Mouse (Mus musculus): ENCODE measurements around the gene Kcns1. TPM values are rescaled to one million over a fixed set of nuclear protein-coding genes. Genes with fewer than 3 reads are reported as not detected.
A peak's percentile ranks its signal among the peaks of the same experiment; 100 is the strongest.

Gene Kcns1
- polyA plus RNA-seq, 1 experiment from 2014 or later, result 1.1 TPM

DNA sequence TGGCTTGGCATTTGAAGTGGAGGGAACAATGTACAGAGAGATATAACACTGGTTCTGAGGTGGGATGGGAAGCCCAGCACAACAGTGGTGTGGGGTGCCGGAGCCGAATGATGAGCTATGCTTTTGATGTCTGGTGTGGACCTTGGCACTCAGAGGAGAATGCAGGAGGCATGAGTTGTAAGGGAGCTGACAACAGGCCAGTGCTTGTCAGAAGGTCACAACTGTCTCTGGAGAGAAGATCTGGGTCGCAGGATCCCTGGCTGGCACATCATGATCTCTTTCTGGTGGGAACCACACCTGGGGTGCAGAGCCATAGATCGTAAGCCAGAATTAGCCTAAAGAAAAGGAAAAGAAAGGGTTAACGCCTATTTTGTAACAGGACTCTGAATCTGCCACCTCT, 6.9 kb upstream of the Kcns1 start:
- no peaks in the 10 kb centered on the region for H3K9me3 ChIP-seq (ENCODE audit: control insufficient read depth, low read length)
- no peak overlapping the region for H3K27ac ChIP-seq (ENCODE audit: low read depth, low read length)
- no peak for ATAC-seq (ENCODE audit: low read depth)
- no peaks in the 10 kb centered on the region for H3K36me3 ChIP-seq (ENCODE audit: control insufficient read depth, insufficient read depth, low read length)
- H3K4me1 ChIP-seq (ENCODE audit: control insufficient read depth, insufficient read depth, low read length), result no peaks in the 10 kb centered on the region
- H3K9ac ChIP-seq (replicated peaks; ENCODE audit: low read depth, low read length), result no peak overlapping the region
- H3K4me3 ChIP-seq (ENCODE audit: low read depth, low read length), result no peak overlapping the region
- WGBS, result 82% methylated on average over 5 of the region's 5 CpGs
- no peaks in the 10 kb centered on the region for H3K27me3 ChIP-seq (ENCODE audit: control insufficient read depth, insufficient read depth, low read length)
- no peak overlapping the region for H3K4me2 ChIP-seq (ENCODE audit: low read depth, low read length)

DNA sequence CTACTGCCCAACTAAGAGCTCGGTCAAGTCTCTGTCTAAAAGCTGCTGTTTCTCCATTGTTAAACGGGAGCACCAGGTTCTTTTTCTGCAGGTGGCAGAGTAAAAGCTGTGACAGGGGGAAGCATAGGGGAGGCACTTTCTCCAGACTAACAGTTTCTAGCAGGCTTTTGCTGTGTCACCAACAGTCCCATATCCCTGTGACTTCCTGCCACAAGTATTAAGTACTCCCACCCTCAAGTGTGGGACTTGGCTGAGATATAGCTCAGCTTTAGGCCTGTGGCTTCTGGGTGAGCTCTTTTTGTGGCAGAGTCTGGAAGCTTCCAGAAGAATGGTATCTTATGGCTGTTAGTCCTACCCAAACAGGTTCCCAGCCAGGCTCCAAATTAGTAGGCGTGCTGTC, 4.9 kb upstream of the Kcns1 start:
- no peak overlapping the region for H3K4me2 ChIP-seq (ENCODE audit: low read depth, low read length)
- no peaks in the 10 kb centered on the region for H3K36me3 ChIP-seq (ENCODE audit: control insufficient read depth, insufficient read depth, low read length)
- no peak for ATAC-seq (ENCODE audit: low read depth)
- H3K9ac ChIP-seq (replicated peaks; ENCODE audit: low read depth, low read length), result no peak overlapping the region
- peaks cover 3% of the 10 kb centered on the region for H3K4me1 ChIP-seq (ENCODE audit: control insufficient read depth, insufficient read depth, low read length)
- no peak overlapping the region for H3K27ac ChIP-seq (ENCODE audit: low read depth, low read length)
- no peak overlapping the region for H3K4me3 ChIP-seq (ENCODE audit: low read depth, low read length)
- H3K27me3 ChIP-seq (ENCODE audit: control insufficient read depth, insufficient read depth, low read length), result peaks cover 9% of the 10 kb centered on the region
- WGBS, result 83% methylated on average over 3 of the region's 3 CpGs
- no peaks in the 10 kb centered on the region for H3K9me3 ChIP-seq (ENCODE audit: control insufficient read depth, low read length)

DNA sequence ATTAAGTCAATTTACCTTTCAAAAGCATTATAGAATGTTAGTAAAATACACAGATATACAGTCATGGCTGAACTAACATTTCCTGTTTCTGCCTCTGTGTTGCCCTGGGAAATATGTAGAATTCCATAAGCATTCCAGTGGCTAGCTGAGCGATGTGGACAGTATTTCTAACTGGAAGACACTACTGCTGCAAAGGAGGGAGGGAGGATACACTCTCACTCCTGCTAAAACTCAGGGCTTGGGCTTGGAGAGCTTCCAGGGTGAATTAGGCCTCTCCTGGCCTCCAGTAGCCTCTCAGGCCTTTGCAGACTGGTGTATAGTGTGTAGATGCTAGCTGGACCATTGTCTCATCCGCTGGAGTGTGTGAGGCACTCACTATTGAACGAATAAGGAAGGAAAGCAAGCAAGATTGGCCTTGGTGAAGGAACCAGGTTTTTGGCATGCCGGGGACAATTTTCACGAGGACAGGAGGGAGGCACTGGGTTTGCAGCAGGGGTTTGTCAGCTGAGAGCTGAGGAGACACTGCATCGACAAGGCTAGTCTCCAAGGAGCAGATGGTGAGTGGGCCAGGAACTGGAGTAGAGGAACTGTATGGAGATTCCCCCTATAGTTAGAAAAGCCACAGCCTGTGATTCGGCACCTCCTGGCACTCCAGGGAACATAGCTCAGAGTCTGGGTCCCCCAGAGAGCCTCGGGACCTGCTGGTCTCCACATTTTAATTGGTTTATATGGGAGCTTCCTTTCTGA, 3.9 kb upstream of the Kcns1 start:
- no peak overlapping the region for H3K4me3 ChIP-seq (ENCODE audit: low read depth, low read length)
- no peak overlapping the region for H3K4me2 ChIP-seq (ENCODE audit: low read depth, low read length)
- H3K36me3 ChIP-seq (ENCODE audit: control insufficient read depth, insufficient read depth, low read length), result no peaks in the 10 kb centered on the region
- H3K27me3 ChIP-seq (ENCODE audit: control insufficient read depth, insufficient read depth, low read length), result peaks cover 17% of the 10 kb centered on the region
- peaks cover 6% of the 10 kb centered on the region for H3K4me1 ChIP-seq (ENCODE audit: control insufficient read depth, insufficient read depth, low read length)
- WGBS, result 78% methylated on average over 8 of the region's 8 CpGs
- H3K9ac ChIP-seq (replicated peaks; ENCODE audit: low read depth, low read length), result no peak overlapping the region
- no peak for ATAC-seq (ENCODE audit: low read depth)
- no peaks in the 10 kb centered on the region for H3K9me3 ChIP-seq (ENCODE audit: control insufficient read depth, low read length)
- no peak overlapping the region for H3K27ac ChIP-seq (ENCODE audit: low read depth, low read length)

DNA sequence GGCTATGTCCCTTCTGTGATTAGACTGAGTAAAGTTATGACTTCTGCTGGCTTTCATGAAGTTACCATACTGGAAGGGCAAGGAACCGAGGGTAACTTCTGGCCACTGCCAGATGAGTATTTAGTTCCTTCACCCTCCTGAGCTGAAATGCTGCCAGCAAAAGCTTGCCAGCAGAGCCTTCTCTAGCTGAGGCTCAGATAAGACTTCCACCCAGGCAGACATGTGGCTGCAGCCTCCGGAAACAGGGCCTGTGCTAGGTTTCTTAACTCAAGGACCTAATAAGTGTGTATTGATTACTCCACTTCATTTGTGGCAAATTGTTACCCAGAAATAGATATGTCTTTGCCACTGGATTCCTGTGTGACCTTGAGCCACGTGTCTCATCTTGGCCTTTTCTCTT, 2.5 kb upstream of the Kcns1 start:
- WGBS, result 79% methylated on average over 3 of the region's 3 CpGs

DNA sequence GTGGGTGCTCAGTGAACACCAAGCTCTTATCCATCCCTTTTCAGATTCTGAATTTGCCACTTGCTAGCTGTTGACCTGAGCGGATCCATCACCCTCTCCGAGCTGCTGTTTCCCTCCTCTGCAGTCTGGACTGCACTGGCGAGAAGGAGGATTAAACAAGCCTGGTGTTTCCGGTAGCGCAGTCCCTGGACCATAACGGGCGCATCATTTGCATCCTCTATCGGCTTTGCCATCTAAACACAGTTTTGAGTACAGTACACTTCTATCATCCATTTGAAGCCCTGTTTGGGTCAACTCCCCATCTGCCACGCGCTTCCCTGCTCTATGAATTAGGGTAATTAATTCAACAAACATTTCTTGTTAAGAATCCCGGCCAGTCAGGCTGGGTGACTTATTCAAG, 587 bp downstream of the Kcns1 start:
- Histone ChIP-seq H3K27me3 (ENCODE audit: control insufficient read depth, insufficient read depth, low read length) (peaks cover 53% of the 10 kb centered on the region), H3K9me3 (ENCODE audit: control insufficient read depth, low read length) (no peaks in the 10 kb centered on the region), H3K4me2 (ENCODE audit: low read depth, low read length) (peak overlapping the region; percentile 54; the same call in 1 of the 2 replicates), H3K27ac (ENCODE audit: low read depth, low read length) (no peak overlapping the region), H3K9ac (replicated peaks; ENCODE audit: low read depth, low read length) (no peak overlapping the region), H3K4me3 (ENCODE audit: low read depth, low read length) (peak overlapping the region; percentile 31), H3K36me3 (ENCODE audit: control insufficient read depth, insufficient read depth, low read length) (no peaks in the 10 kb centered on the region), H3K4me1 (ENCODE audit: control insufficient read depth, insufficient read depth, low read length) (peaks cover 13% of the 10 kb centered on the region)
- 6% methylated on average over 11 of the region's 11 CpGs for WGBS
- ATAC-seq (ENCODE audit: low read depth), result no peak

More for the DNA sequence above, 2.5 kb upstream of the Kcns1 start:
- ATAC-seq (ENCODE audit: low read depth), result no peak
- no peak overlapping the region for H3K4me2 ChIP-seq (ENCODE audit: low read depth, low read length)
- peaks cover 31% of the 10 kb centered on the region for H3K27me3 ChIP-seq (ENCODE audit: control insufficient read depth, insufficient read depth, low read length)
- H3K4me1 ChIP-seq (ENCODE audit: control insufficient read depth, insufficient read depth, low read length), result peaks cover 7% of the 10 kb centered on the region
- no peak overlapping the region for H3K9ac ChIP-seq (replicated peaks; ENCODE audit: low read depth, low read length)
- H3K4me3 ChIP-seq (ENCODE audit: low read depth, low read length), result no peak overlapping the region
- no peak overlapping the region for H3K27ac ChIP-seq (ENCODE audit: low read depth, low read length)
- no peaks in the 10 kb centered on the region for H3K36me3 ChIP-seq (ENCODE audit: control insufficient read depth, insufficient read depth, low read length)
- no peaks in the 10 kb centered on the region for H3K9me3 ChIP-seq (ENCODE audit: control insufficient read depth, low read length)

DNA sequence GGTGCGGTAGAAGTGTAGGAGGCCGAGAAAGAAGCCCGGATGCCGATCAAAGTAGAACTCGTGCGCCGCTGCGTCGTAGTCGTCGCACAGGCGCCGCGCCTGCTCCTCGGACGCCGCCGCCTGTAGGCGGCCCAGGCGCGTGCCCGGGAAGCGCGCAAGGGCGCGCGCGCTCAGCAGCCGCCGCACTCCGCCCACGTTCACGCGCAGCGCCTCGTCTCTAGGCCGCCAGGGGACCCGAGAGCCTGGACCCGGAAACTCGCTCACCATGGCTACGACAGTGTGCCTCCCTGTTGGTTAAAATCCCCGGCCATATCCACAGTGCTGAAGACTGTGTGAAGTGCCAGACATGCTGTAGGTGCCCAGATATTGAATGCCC, 2.4 kb downstream of the Kcns1 start:
- Histone ChIP-seq H3K27ac (ENCODE audit: low read depth, low read length) (no peak overlapping the region), H3K9ac (replicated peaks; ENCODE audit: low read depth, low read length) (0 out of 2 replicates have a peak overlapping the region, but pooled peaks have one; percentile 11), H3K4me1 (ENCODE audit: control insufficient read depth, insufficient read depth, low read length) (peaks cover 13% of the 10 kb centered on the region), H3K4me3 (ENCODE audit: low read depth, low read length) (peak overlapping the region; percentile 32), H3K36me3 (ENCODE audit: control insufficient read depth, insufficient read depth, low read length) (no peaks in the 10 kb centered on the region), H3K9me3 (ENCODE audit: control insufficient read depth, low read length) (no peaks in the 10 kb centered on the region), H3K27me3 (ENCODE audit: control insufficient read depth, insufficient read depth, low read length) (peaks cover 53% of the 10 kb centered on the region), H3K4me2 (ENCODE audit: low read depth, low read length) (peak overlapping the region; percentile 53)
- 15% methylated on average over 37 of the region's 42 CpGs for WGBS
- ATAC-seq (ENCODE audit: low read depth), result peak; percentile 65

DNA sequence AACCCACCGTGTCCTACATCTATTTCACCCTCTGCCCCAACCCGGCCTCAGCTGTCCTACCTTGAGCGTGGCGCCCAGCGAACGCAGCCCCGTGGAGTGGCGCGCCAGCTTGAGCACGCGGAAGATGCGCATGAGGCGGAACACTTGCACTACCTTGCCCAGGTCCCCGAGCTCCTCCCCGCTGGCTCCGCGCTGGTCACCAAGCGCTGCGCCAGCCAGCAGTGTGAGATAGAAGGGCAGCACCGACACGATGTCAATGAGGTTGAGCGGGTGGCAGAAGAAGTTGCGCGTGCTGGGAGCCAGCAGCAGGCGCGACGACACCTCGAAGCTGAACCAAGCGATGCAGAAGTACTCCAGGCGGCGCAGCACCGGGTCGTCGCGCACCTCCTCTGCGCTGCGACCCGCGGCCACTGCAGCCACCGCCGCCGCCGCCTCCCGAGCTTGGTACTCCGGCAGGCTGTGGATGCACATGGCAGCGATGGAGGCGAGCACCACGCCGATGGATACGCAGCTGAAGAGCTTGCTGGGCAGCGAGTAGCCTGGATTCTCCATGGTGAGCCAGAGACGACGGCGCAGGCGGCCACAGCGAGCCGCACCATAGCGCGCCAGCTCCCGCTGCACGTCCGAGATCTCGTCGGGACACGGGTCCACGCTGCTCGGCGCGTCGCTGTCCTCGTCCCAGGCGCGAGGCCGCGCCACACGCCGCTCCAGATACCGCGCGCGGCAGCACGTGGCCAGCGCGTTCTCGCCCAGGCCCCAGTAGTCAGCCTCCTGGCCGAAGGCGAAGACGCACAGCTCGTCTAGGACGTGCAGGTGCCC, 3.0 kb downstream of the Kcns1 start:
- Histone ChIP-seq H3K4me3 (ENCODE audit: low read depth, low read length) (peak overlapping the region; percentile 32), H3K4me2 (ENCODE audit: low read depth, low read length) (peak overlapping the region; percentile 53), H3K9me3 (ENCODE audit: control insufficient read depth, low read length) (no peaks in the 10 kb centered on the region), H3K36me3 (ENCODE audit: control insufficient read depth, insufficient read depth, low read length) (no peaks in the 10 kb centered on the region), H3K27me3 (ENCODE audit: control insufficient read depth, insufficient read depth, low read length) (peaks cover 53% of the 10 kb centered on the region), H3K9ac (replicated peaks; ENCODE audit: low read depth, low read length) (peak overlapping the region; percentile 11; the same call in 1 of the 2 replicates), H3K4me1 (ENCODE audit: control insufficient read depth, insufficient read depth, low read length) (peaks cover 13% of the 10 kb centered on the region), H3K27ac (ENCODE audit: low read depth, low read length) (no peak overlapping the region)
- ATAC-seq (ENCODE audit: low read depth), result peak; percentile 73
- 10% methylated on average over 84 of the region's 90 CpGs for WGBS

DNA sequence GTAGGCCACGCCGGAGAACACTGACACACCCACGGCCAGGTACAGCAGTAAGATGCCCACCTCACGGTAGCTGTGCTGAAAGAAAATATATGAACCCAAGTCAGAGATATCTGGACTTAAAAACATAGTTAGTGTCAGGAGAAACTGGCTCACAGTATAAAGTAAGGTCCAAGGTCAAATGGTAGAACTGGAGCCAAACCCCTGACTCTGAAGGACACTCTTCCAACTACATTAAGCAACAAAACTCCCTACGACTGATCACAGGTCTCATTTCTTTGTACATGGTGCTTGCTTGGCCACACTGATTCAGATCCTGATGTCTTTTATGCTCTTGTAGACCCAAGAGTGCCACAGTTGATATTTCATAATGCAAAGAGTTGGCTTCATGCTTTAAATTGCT, 6.0 kb downstream of the Kcns1 start:
- 88% methylated on average over 5 of the region's 5 CpGs for WGBS
- Histone ChIP-seq H3K27ac (ENCODE audit: low read depth, low read length) (no peak overlapping the region), H3K27me3 (ENCODE audit: control insufficient read depth, insufficient read depth, low read length) (peaks cover 37% of the 10 kb centered on the region)

DNA sequence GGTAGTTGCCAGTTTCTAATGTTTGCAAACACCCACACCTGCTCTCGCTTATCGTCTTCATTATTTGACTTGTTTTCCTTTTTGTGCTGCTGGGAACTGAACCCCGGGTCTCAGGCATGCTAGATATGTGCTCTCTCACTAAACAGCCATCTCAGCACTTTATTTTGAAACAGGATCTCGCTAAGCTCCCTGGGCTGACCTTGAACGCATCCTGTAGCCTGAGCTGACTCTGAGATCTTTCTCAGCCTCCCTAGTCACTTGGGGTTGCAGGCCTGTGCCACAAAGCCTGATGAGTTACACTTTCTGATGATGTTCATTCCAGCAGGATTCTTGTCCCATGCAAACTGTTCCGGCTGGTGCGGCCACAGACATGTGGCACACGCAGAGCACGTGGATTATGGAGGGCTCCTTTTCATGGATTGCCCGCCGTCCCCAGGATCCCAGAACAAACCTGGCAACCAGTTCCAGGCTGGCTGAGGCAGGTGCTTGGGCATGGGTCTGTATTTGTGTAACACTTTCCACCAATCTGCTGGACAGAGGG, 9.3 kb downstream of the Kcns1 start:
- Histone ChIP-seq H3K27me3 (ENCODE audit: control insufficient read depth, insufficient read depth, low read length) (peaks cover 3% of the 10 kb centered on the region), H3K4me3 (ENCODE audit: low read depth, low read length) (no peak overlapping the region), H3K4me1 (ENCODE audit: control insufficient read depth, insufficient read depth, low read length) (no peaks in the 10 kb centered on the region), H3K9me3 (ENCODE audit: control insufficient read depth, low read length) (no peaks in the 10 kb centered on the region), H3K27ac (ENCODE audit: low read depth, low read length) (no peak overlapping the region), H3K9ac (replicated peaks; ENCODE audit: low read depth, low read length) (no peak overlapping the region), H3K4me2 (ENCODE audit: low read depth, low read length) (no peak overlapping the region), H3K36me3 (ENCODE audit: control insufficient read depth, insufficient read depth, low read length) (no peaks in the 10 kb centered on the region)
- WGBS, result 88% methylated on average over 11 of the region's 11 CpGs
- ATAC-seq (ENCODE audit: low read depth), result no peak

More for the DNA sequence above, 6.0 kb downstream of the Kcns1 start:
- Histone ChIP-seq H3K9ac (replicated peaks; ENCODE audit: low read depth, low read length) (no peak overlapping the region), H3K4me3 (ENCODE audit: low read depth, low read length) (no peak overlapping the region), H3K36me3 (ENCODE audit: control insufficient read depth, insufficient read depth, low read length) (no peaks in the 10 kb centered on the region), H3K9me3 (ENCODE audit: control insufficient read depth, low read length) (no peaks in the 10 kb centered on the region), H3K4me1 (ENCODE audit: control insufficient read depth, insufficient read depth, low read length) (peaks cover 7% of the 10 kb centered on the region; the same call in 1 of the 2 replicates), H3K4me2 (ENCODE audit: low read depth, low read length) (no peak overlapping the region)
- ATAC-seq (ENCODE audit: low read depth), result no peak

Measured in neural tube, embryonic 14.5 days (tissue).